Mouse (Mus musculus) thymus, postnatal 36 days (tissue): ENCODE measurements at regions not wholly inside any gene's neighbourhood (a gene's known extent, or its start where the extent isn't known, plus 50 kb on each side); places are given as distances from the start of the nearest gene placed in this dataset.

Experiments
- DNase-seq, 2 experiments: peaks; one replicate each; pipeline ENCODE4 v3.0.0; 2022; ENCODE audit warnings: mixed read lengths in 2 of 2

DNA sequence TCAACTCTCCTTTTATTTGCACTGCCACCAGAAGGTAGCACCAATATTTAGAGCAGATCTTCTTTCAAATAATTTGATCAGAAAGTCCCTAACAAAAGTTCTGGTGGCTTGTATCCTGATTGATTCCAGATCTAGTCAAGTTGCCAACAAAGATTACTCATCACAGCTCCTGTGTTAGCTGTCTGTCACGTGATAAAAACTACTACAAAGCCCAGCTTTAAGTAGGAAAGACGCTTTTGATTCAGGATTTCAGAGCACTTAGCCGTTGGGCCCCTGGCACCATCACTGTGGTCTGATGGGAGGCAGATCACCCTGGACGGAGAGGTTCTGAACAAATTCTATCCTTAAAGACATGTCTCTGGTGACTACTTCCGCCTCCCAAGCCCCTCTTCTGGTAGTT is 241.6 kb upstream of the Il12b start:
- no peak for DNase-seq

DNA sequence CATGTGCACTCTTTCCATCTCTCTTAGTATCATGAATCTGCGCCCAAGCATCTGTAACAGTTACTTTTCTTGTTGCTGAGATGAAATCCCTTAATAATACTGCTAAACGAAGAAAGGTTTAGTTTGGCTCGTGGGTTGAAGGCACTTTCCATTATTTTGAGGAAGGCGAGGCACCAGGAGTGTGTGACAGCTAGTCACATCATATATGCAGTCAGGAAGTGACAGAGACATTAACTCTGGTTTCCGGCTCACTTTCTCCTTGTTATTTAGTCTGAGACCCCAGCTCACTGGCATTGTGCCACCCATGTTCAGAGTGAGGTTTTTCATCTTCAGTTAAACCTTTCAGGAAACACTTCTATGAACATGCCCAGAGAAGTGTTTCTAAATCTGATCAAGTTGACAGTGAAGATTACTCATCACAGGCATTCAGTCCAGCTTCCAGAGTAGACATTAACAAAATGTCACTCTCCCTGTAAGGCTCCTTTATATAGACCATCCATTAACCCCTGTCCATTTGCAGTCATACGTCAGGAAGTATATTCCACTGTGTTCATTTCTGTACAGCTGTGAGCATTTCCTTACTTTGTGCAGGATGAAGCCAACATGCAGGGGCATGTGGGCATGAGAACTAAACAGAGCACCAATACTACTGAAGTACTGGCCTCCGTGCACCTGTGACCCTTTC is 238.0 kb upstream of the Il12b start:
- no peak for DNase-seq

GRCm38 (mm10) chr11:44163049-44163448 is 236.8 kb upstream of the Il12b start:
- no peak for DNase-seq

GRCm38 (mm10) chr11:44163748-44164147 is 236.1 kb upstream of the Il12b start:
- no peak for DNase-seq

DNA sequence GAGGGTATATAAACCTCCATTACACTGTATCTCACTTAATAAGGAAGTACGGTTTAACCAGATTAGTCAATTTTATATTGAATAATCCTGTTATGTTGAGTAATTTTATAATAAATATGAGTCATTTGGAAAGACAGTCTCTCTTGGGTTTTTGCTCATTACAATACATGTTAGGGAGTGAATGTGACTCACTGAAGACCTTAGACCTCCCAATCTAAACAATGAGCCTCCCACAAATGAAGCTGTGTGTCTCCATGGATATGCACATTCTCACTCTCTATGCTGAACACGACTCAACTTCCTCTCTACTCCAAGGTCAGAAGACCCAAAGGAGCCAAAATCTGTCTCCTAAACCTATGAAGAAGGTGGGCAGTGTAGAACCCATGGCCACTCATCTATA is 235.7 kb upstream of the Il12b start:
- no peak for DNase-seq

GRCm38 (mm10) chr11:44167724-44168500 is 232.0 kb upstream of the Il12b start:
- DNase-seq, result no peak

GRCm38 (mm10) chr11:44172478-44172877 is 227.4 kb upstream of the Il12b start:
- DNase-seq, result no peak

- no peak for DNase-seq
These were observed 226.7 kb upstream of the Il12b start for GRCm38 (mm10) chr11:44173196-44173595.

DNA sequence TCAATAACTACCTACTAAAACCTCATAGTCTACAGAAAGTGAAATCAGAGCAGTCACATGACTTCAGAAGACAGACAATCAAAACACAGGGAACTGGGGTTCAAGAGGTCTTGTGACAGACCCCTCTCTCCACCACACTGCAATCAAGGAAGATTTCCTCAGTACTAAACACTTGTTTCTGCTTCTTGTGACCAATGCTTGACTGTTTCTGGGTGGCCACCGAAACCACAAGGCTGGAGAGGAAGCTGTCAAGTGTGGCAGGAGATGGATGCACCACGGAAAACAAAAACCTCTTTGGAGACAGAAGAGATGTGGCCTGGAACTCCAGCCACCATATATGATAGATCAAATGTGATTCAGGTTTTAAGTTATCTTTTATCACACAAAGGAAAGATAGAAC is 225.3 kb upstream of the Il12b start:
- DNase-seq, result no peak

- no peak for DNase-seq
These were observed 220.2 kb upstream of the Il12b start for GRCm38 (mm10) chr11:44179711-44180110.

GRCm38 (mm10) chr11:44183823-44184222 is 216.0 kb upstream of the Il12b start:
- DNase-seq, result no peak

GRCm38 (mm10) chr11:44185218-44185890 is 214.5 kb upstream of the Il12b start:
- DNase-seq, result no peak

- DNase-seq, result no peak
These were observed 211.7 kb upstream of the Il12b start for GRCm38 (mm10) chr11:44188202-44188601.

DNA sequence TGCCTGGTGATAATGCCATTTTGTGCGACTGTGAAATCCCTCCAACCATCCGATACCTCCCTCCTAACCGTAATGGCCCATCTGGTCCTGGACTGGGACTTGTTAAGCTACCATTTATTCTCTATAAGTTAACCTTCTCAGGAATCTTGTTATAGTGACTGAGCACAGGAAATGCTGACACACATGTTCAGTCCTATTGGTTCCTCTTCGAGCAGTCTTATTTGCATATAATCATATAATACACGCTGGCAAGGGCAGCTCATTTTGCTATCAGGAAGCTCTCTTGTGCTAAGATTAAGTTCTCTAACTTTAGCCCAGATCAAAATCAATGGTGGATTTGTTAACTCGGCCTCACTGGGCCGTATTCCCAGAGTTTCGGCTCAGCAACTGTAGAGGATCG is 206.1 kb upstream of the Il12b start:
- no peak for DNase-seq

- no peak for DNase-seq
These were observed 197.1 kb upstream of the Il12b start for GRCm38 (mm10) chr11:44202716-44203115.

DNA sequence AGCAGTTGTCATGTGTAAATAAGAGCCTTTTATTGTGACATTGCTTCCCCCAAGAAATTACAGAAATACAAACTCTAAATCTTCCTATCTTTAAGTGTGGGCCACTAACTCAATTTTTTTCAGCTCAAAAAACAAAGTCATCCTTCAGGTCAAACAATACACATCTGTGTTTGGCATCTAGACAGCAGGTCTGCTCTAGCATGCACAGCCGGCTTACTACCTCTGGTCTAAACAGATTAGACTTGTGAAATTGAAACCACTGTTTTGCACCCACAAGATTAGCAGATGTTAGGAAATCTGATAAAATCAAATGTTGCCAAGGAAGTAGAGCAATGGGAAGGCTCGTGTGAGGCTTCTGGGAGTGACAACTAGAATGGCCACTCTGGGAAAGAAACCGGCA is 195.5 kb upstream of the Il12b start:
- no peak for DNase-seq

DNA sequence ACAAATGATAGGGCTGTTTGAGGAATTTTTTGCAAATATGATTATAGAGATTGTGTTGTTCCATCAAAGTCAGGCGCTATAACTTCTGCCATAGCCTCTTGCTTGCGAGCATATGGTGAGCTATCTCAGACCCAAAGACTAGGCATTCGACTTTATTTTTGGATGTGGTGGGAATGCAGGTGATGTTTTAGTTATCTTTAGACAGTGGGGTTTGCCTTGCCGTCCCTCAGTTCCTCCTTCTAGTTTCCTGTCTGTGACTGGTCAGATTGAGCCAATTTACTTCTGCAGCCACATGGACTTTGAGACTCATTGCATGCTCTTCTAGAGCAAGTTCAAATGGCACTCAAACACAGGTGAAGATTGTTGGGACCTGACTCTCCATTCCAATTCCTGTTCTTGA is 193.0 kb upstream of the Il12b start:
- no peak for DNase-seq

- DNase-seq, result peak; percentile 16 to 17
These were observed 187.9 kb upstream of the Il12b start for GRCm38 (mm10) chr11:44211871-44212441.

DNA sequence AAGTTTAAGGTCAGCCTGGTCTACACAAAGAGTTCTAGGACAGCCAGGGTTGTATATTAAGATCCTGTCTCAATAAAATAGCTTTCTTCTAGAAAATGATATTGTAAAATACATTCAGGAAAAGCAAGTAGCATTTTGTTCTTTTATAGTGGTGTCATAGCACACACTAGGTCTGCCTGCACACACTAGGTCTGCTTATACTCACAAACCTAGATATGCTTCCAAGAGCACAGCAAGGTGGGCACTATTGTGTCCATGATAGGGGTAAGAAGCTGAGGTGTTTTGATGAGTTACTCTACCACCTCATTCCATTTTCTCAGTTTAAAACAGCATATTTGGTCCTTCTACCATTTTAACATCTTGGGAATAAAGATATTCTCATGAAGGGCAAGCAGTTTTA is 185.8 kb upstream of the Il12b start:
- DNase-seq, result no peak

GRCm38 (mm10) chr11:44216346-44216745 is 183.5 kb upstream of the Il12b start:
- DNase-seq, result no peak

GRCm38 (mm10) chr11:44219971-44220370 is 179.9 kb upstream of the Il12b start:
- no peak for DNase-seq

DNA sequence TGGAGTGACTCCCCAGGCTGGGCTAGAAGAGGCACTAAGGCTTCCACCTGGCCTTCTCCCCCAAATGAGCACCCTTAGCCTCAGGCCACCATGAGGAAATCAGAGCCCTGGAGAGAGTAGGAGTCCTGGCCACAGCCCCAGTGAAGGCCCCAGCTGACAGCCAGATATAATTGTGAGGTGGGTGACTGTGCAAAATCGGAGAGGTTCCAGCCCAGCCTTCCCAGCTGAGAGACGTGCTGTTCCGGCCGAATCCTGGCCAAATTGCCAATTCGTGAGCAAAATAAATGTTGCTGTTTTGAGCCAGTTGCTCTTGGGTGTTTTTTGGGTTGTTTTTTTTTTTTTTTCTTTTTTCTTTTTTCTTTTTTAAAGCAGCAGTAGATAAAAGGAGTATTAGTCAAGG is 169.9 kb upstream of the Il12b start:
- no peak for DNase-seq

DNA sequence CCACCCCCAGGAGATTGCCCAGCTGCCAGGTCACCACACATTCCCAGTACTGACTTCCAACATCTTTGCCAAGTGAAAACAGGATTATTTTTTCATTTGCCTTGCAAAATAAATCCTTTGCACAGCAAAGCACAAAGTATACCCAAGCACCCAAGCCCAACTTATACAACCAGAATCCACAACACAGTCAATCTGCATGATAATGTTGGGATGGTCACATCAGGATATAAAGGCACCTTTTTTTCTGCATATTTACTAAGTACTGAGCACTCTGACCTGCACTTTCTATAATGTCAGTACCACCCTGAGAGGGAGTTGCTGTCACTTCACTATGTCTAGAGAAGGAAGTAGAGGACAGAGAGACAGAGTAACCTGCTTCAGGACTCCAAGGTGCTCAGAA is 164.4 kb upstream of the Il12b start:
- DNase-seq, result no peak

DNA sequence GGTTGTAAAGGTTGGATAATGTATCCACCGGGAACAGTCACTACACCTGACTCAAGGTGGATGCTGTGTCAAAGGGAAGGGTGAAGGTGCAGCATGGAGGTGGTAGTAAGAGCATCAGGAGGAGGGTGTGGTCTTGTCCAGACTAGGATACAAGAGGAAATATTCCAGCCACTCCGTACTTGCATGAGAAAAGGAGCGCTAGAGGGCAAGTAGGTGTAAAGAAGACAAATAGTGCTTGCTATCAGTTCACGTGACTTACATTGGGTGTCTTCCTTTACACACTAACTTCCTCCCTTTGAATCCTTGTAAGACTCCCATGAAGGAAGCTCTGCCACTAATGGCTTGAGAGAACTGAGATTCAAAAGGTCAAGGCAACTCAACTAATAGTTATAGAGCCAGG is 161.8 kb upstream of the Il12b start:
- no peak for DNase-seq
